Mouse (Mus musculus): ENCODE results near the gene Smg8. TPM values are rescaled to one million over a fixed set of nuclear protein-coding genes. Genes with fewer than 3 reads are reported as not detected.
A peak's percentile ranks its signal among the peaks of the same experiment; 100 is the strongest.

The Smg8 gene
- polyA plus RNA-seq, 1 experiment from 2014 or later = 35.2 TPM

MicroRNA genes within 50 kb of the gene (microRNA counts, 519-probe panel; counts per million panel counts)
- microRNA mmu-miR-301a = 5,058 counts per million, percentile 83 among the panel's probes with 10 or more counts

Small RNA genes lying within 50 kb of the gene (microRNA-seq; reads per million reads assigned to microRNA genes)
- gene Mir301 = 1,748 reads per million, percentile 80 among the genes with 10 or more reads in this experiment

Other genes starting within 250 kb of the Smg8 start
- 7.0 and 7.2 TPM in 2 replicates for gene Ypel2, start 93.1 kb downstream of the Smg8 start, polyA plus RNA-seq (2014; fragmentation: Nextera tagmentation; extraction: Ambion mirVana)
- 25.6 and 27.1 TPM in 2 replicates for gene Gdpd1, start 12.7 kb downstream of the Smg8 start, polyA plus RNA-seq (2014; fragmentation: Nextera tagmentation; extraction: Ambion mirVana)
- 18.9 and 21.0 TPM in 2 replicates for gene Prr11, start 21.9 kb upstream of the Smg8 start, polyA plus RNA-seq (2014; fragmentation: Nextera tagmentation; extraction: Ambion mirVana)
- gene Ska2, start 22.5 kb upstream of the Smg8 start, polyA plus RNA-seq (2014; fragmentation: Nextera tagmentation; extraction: Ambion mirVana) = 120 and 123 TPM in 2 replicates
- gene Trim37, start 40.3 kb upstream of the Smg8 start, polyA plus RNA-seq (2014; fragmentation: Nextera tagmentation; extraction: Ambion mirVana) = 39.1 and 39.5 TPM in 2 replicates

Data from limb, embryonic 11.5 days (tissue).